Mouse (Mus musculus): ENCODE measurements around the gene F5.

- TF ChIP-seq CTCF (IDR thresholded peaks at IDR 0.05; ENCODE audit: extremely low read depth, insufficient read depth, insufficient read length, insufficient replicate concordance) (no peak), POLR2A (IDR thresholded peaks at IDR 0.05; ENCODE audit: low read depth, low read length) (no peak)
These were observed 108.8 kb downstream of the F5 start for GRCm38 (mm10) chr1:164260171-164261028.
